Mouse (Mus musculus): Measurements from ENCODE around the gene Mbnl1.

Gene Mbnl1

GRCm38 (mm10) chr3:60517234-60517787, 44.7 kb downstream of the Mbnl1 start:
- DNase-seq (ENCODE audit: low spot score in 2 of 2), result no peak

- DNase-seq (ENCODE audit: low spot score in 2 of 2), result no peak
Observed at GRCm38 (mm10) chr3:60519337-60519736, 46.7 kb downstream of the Mbnl1 start.

GRCm38 (mm10) chr3:60524127-60524526, 51.5 kb downstream of the Mbnl1 start:
- no peak for DNase-seq (ENCODE audit: low spot score in 2 of 2)

- DNase-seq (ENCODE audit: low spot score in 2 of 2), result no peak
Observed at GRCm38 (mm10) chr3:60531286-60531685, 58.7 kb downstream of the Mbnl1 start.

GRCm38 (mm10) chr3:60531826-60532225, 59.2 kb downstream of the Mbnl1 start:
- DNase-seq (ENCODE audit: low spot score in 2 of 2), result no peak

- DNase-seq (ENCODE audit: low spot score in 2 of 2), result no peak
Observed at GRCm38 (mm10) chr3:60535224-60535623, 62.6 kb downstream of the Mbnl1 start.

GRCm38 (mm10) chr3:60537063-60537462, 64.4 kb downstream of the Mbnl1 start:
- no peak for DNase-seq (ENCODE audit: low spot score in 2 of 2)

- no peak for DNase-seq (ENCODE audit: low spot score in 2 of 2)
Observed at GRCm38 (mm10) chr3:60538214-60538971, 65.8 kb downstream of the Mbnl1 start.

- DNase-seq (ENCODE audit: low spot score in 2 of 2), result no peak
Observed at GRCm38 (mm10) chr3:60541121-60541520, 68.5 kb downstream of the Mbnl1 start.

- no peak for DNase-seq (ENCODE audit: low spot score in 2 of 2)
Observed at GRCm38 (mm10) chr3:60546196-60546595, 73.6 kb downstream of the Mbnl1 start.

GRCm38 (mm10) chr3:60546904-60547303, 74.3 kb downstream of the Mbnl1 start:
- no peak for DNase-seq (ENCODE audit: low spot score in 2 of 2)

- DNase-seq (ENCODE audit: low spot score in 2 of 2), result no peak
Observed at GRCm38 (mm10) chr3:60550492-60550891, 77.9 kb downstream of the Mbnl1 start.

- no peak for DNase-seq (ENCODE audit: low spot score in 2 of 2)
Observed at GRCm38 (mm10) chr3:60551650-60552049, 79.0 kb downstream of the Mbnl1 start.

- no peak for DNase-seq (ENCODE audit: low spot score in 2 of 2)
Observed at GRCm38 (mm10) chr3:60553011-60553410, 80.4 kb downstream of the Mbnl1 start.

GRCm38 (mm10) chr3:60556596-60556995, 84.0 kb downstream of the Mbnl1 start:
- no peak for DNase-seq (ENCODE audit: low spot score in 2 of 2)

GRCm38 (mm10) chr3:60558252-60558862, 85.7 kb downstream of the Mbnl1 start:
- no peak for DNase-seq (ENCODE audit: low spot score in 2 of 2)

- DNase-seq (ENCODE audit: low spot score in 2 of 2), result no peak
Observed at GRCm38 (mm10) chr3:60559762-60560161, 87.1 kb downstream of the Mbnl1 start.

GRCm38 (mm10) chr3:60563529-60564243, 91.1 kb downstream of the Mbnl1 start:
- no peak for DNase-seq (ENCODE audit: low spot score in 2 of 2)

GRCm38 (mm10) chr3:60564244-60564643, 91.6 kb downstream of the Mbnl1 start:
- no peak for DNase-seq (ENCODE audit: low spot score in 2 of 2)

- no peak for DNase-seq (ENCODE audit: low spot score in 2 of 2)
Observed at GRCm38 (mm10) chr3:60565204-60565603, 92.6 kb downstream of the Mbnl1 start.

GRCm38 (mm10) chr3:60565950-60566349, 93.3 kb downstream of the Mbnl1 start:
- no peak for DNase-seq (ENCODE audit: low spot score in 2 of 2)

GRCm38 (mm10) chr3:60568171-60568684, 95.6 kb downstream of the Mbnl1 start:
- no peak for DNase-seq (ENCODE audit: low spot score in 2 of 2)
